Mouse (Mus musculus) testis, adult 2 months (tissue): ENCODE results near the gene Siah1b.

Experiments
- CTCF ChIP-seq: fragments of 200-500 bp; IDR thresholded peaks from 2 replicates; pipeline ENCODE4 v1.5.1; 2012; ENCODE audit warnings: low read depth, mild to moderate bottlenecking, inconsistent platforms, low read length, moderate library complexity; ENCODE audit not compliant: control insufficient read depth, insufficient read depth, insufficient replicate concordance
- POLR2A ChIP-seq: fragments of 200-500 bp; IDR thresholded peaks from 2 replicates; pipeline ENCODE4 v1.6.1; 2012; ENCODE audit warnings: low read depth, mild to moderate bottlenecking, inconsistent platforms, low read length, moderate library complexity; ENCODE audit not compliant: control insufficient read depth

DNA sequence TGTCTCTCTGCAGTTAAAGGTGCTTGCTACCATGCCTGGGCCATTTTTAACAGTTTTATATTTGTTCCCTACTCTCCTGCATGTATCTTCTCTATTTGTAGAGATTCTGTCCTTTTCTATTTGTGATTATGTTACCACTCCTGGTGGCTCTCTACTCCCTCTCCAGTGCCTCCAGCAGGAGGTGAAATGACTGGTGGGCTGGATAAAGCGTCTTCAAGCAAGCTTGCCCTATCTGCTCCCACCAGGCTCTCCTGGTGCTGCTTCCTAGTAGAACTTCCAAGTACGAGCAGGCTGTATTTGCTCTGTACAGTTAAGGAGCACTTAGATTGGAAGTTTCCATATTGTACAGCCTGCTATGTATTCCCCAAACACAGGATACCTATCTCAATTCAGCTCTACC is 19.5 kb upstream of the Siah1b start:
- TF ChIP-seq CTCF (no peak), POLR2A (no peak)
